10 mouse cellular contexts compared by ENCODE assay signal in the genomic region with DNA sequence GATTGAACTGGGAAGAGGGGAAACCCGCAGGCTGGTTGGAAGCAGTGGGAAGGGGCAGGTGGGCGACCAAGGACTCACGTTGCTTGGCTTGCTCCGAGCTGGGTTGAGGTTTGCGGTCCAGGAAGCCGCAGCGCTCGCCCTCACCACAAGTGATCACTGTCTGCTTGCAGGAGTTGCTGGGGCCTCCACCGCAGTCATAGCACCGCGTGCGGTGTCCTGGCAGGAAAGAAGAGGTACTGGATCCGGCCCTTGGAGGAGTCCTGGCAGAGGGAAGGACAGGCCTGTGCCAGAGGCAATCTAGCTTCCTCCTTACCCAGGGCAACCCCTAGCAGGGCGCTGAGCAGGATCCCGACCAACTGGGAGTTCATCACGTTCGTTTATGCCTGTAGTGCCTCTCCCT. TPM values are rescaled to one million over a fixed set of nuclear protein-coding genes. Genes with fewer than 3 reads are reported as not detected.
DNase-seq lines count a peak whose midpoint lies in the region; ATAC-seq and TF ChIP-seq lines count a peak whose summit lies in the region.
"Had no signal": no experiment of that assay in that cellular context is flagged by ENCODE, and none has a peak within 500 bp of the region (broad histone marks: within the 10 kb centered on the region; RNA-seq: fewer than 3 reads in every experiment).

No protein-coding gene starts in this region.

- peaks cover 41% of the 10 kb centered on the region for H3K4me1 ChIP-seq in liver, embryonic 13.5 days (replicated peaks)
- H3K4me1 ChIP-seq in liver, postnatal 0 days (ENCODE audit: insufficient read depth): 0 out of 2 replicates have a peak, but pooled peaks cover 2% of the 10 kb centered on the region
- peaks cover 10% of the 10 kb centered on the region for H3K4me1 ChIP-seq in intestine, embryonic 14.5 days (replicated peaks; ENCODE audit: control insufficient read depth, insufficient read depth, low read length)
- peaks cover 10% of the 10 kb centered on the region; the same call in 1 of the 2 replicates for H3K4me1 ChIP-seq in kidney, adult 2 months (ENCODE audit: control insufficient read depth, insufficient read depth, low read length)

- peaks cover 45% of the 10 kb centered on the region for H3K27me3 ChIP-seq in liver, embryonic 13.5 days
- 0 out of 2 replicates have a peak, but pooled peaks cover 7% of the 10 kb centered on the region for H3K27me3 ChIP-seq in liver, postnatal 0 days (ENCODE audit: insufficient read depth, low read length)
- no peaks in the 10 kb centered on the region for H3K27me3 ChIP-seq in intestine, embryonic 14.5 days (replicated peaks; ENCODE audit: control insufficient read depth, insufficient read depth, low read length)
- no peaks in the 10 kb centered on the region for H3K27me3 ChIP-seq in kidney, adult 2 months (replicated peaks; ENCODE audit: control insufficient read depth, insufficient read depth, low read length)

- no peak overlapping the region for H3K27ac ChIP-seq in liver, embryonic 13.5 days
- no peak overlapping the region for H3K27ac ChIP-seq in liver, postnatal 0 days (ENCODE audit: low read depth)
- H3K27ac ChIP-seq in intestine, embryonic 14.5 days (ENCODE audit: low read depth): peak overlapping the region; percentile 8; the same call in 1 of the 2 replicates
- H3K27ac ChIP-seq in kidney, adult 2 months (ENCODE audit: insufficient read depth, low read depth, low read length): no peak overlapping the region
- H3K27ac ChIP-seq: kidney, postnatal 0 days had no signal

- H3K4me2 ChIP-seq in liver, embryonic 13.5 days: no peak overlapping the region
- H3K4me2 ChIP-seq in liver, postnatal 0 days (ENCODE audit: low read depth, low read length): no peak overlapping the region
- H3K4me2 ChIP-seq in intestine, embryonic 14.5 days (ENCODE audit: low read length): peak overlapping the region; percentile 26

- no peak overlapping the region for H3K4me3 ChIP-seq in liver, embryonic 13.5 days (replicated peaks)
- no peak overlapping the region for H3K4me3 ChIP-seq in liver, postnatal 0 days (ENCODE audit: low read depth, low read length)
- no peak overlapping the region; the same call in 1 of the 2 replicates for H3K4me3 ChIP-seq in intestine, embryonic 14.5 days (ENCODE audit: low read depth, low read length)
- no peak overlapping the region for H3K4me3 ChIP-seq in kidney, adult 2 months (ENCODE audit: insufficient read depth, low read depth, low read length)

- no peak; the same call in 1 of the 2 replicates for ATAC-seq in liver, embryonic 13.5 days (ENCODE audit: low read depth)
- no peak for ATAC-seq in liver, postnatal 0 days
- 0 out of 2 replicates have a peak, but pooled peaks have one; percentile 42 for ATAC-seq in intestine, embryonic 14.5 days (replicated peaks; ENCODE audit: low FRiP score, low TSS enrichment, low read depth)

- no peaks in the 10 kb centered on the region for H3K9me3 ChIP-seq in liver, embryonic 13.5 days (replicated peaks)
- no peaks in the 10 kb centered on the region for H3K9me3 ChIP-seq in liver, postnatal 0 days (ENCODE audit: low read length)
- H3K9me3 ChIP-seq in intestine, embryonic 14.5 days (ENCODE audit: control insufficient read depth, low read length): no peaks in the 10 kb centered on the region

- H3K36me3 ChIP-seq in liver, embryonic 13.5 days: no peaks in the 10 kb centered on the region
- no peaks in the 10 kb centered on the region for H3K36me3 ChIP-seq in liver, postnatal 0 days (replicated peaks; ENCODE audit: insufficient read depth, low read length)
- no peaks in the 10 kb centered on the region for H3K36me3 ChIP-seq in intestine, embryonic 14.5 days (ENCODE audit: control insufficient read depth, insufficient read depth, low read length)
- H3K36me3 ChIP-seq in kidney, adult 2 months (ENCODE audit: control insufficient read depth, insufficient read depth, low read length): no peaks in the 10 kb centered on the region

- TF ChIP-seq EP300 in liver, postnatal 0 days (IDR thresholded peaks at IDR 0.05; ENCODE audit: low read depth): no peak

- 0 out of 2 replicates have a peak overlapping the region, but pooled peaks have one; percentile 6 for H3K9ac ChIP-seq in liver, embryonic 13.5 days
- no peak overlapping the region for H3K9ac ChIP-seq in liver, postnatal 0 days (replicated peaks)
- peak overlapping the region; percentile 11; the same call in 1 of the 2 replicates for H3K9ac ChIP-seq in intestine, embryonic 14.5 days (ENCODE audit: low read length)

- TF ChIP-seq POLR2A in kidney, adult 2 months (IDR thresholded peaks at IDR 0.05; ENCODE audit: low read depth, low read length): no peak

- no peak for DNase-seq in liver, embryonic 13.5 days
- no peak for DNase-seq in liver, postnatal 0 days
- peak; percentile 80 for DNase-seq in cerebellum, adult 11 months
- peak; percentile 67 for DNase-seq in intestine, embryonic 14.5 days (ENCODE audit: low spot score)
- peak; percentile 37 to 56 for DNase-seq in thymus, postnatal 36 days
- no peak for DNase-seq in spleen, adult 12 weeks (ENCODE audit: low spot score)
- no peak for DNase-seq in kidney, adult 2 months
- DNase-seq: adrenal gland, adult 2 months; embryo, embryonic 11 days had no signal

- 20% methylated on average over 17 of the region's 17 CpGs for WGBS in liver, embryonic 13.5 days (ENCODE audit: insufficient replicate concordance)
- 36% methylated on average over 17 of the region's 17 CpGs for WGBS in liver, postnatal 0 days (ENCODE audit: insufficient replicate concordance)
- 42% methylated on average over 17 of the region's 17 CpGs for WGBS in intestine, embryonic 14.5 days
- WGBS in kidney, adult 2 months: 56% methylated on average over 17 of the region's 17 CpGs

- no peak for TF ChIP-seq CTCF in liver, postnatal 0 days (IDR thresholded peaks at IDR 0.05; ENCODE audit: low read depth)
- no peak for TF ChIP-seq CTCF in kidney, adult 2 months (conservative IDR thresholded peaks at IDR 0.05; ENCODE audit: insufficient read depth, insufficient read length, low read depth, low read length)

RNA-seq across cellular contexts. Expression of gene Ly6g6e, which starts 2.6 kb away (rescaled TPM):
- 0.13 and 0.23 TPM in 2 replicates for polyA plus RNA-seq in liver, embryonic 13.5 days (2015; fragmentation: Nextera tagmentation; extraction: Ambion mirVana)
- 0.19 TPM in 1 of 2 replicates, not detected in the other for polyA plus RNA-seq in liver, postnatal 0 days (2015; fragmentation: Nextera tagmentation; extraction: Ambion mirVana)
- 1.3 and 2.8 TPM in 2 replicates for polyA plus RNA-seq in intestine, embryonic 14.5 days (2014; fragmentation: Nextera tagmentation; extraction: Ambion mirVana)
- polyA plus RNA-seq in kidney, adult 2 months (2012; rRNA removed): 2.1 and 2.5 TPM in 2 replicates

RNA-seq across cellular contexts. Expression of gene Ly6g6d, which starts 3.8 kb away (rescaled TPM):
- 0.35 and 0.47 TPM in 2 replicates for polyA plus RNA-seq in liver, embryonic 13.5 days (2015; fragmentation: Nextera tagmentation; extraction: Ambion mirVana)
- polyA plus RNA-seq in liver, postnatal 0 days (2015; fragmentation: Nextera tagmentation; extraction: Ambion mirVana): 0.54 and 0.60 TPM in 2 replicates
- polyA plus RNA-seq in intestine, embryonic 14.5 days (2014; fragmentation: Nextera tagmentation; extraction: Ambion mirVana): 5.0 and 6.1 TPM in 2 replicates
- 8.1 and 8.9 TPM in 2 replicates for polyA plus RNA-seq in kidney, adult 2 months (2012; rRNA removed)

RNA-seq across cellular contexts. Expression of gene Mpig6b, which starts 8.1 kb away (rescaled TPM):
- polyA plus RNA-seq in liver, embryonic 13.5 days (2015; fragmentation: Nextera tagmentation; extraction: Ambion mirVana): 4.1 and 5.2 TPM in 2 replicates
- polyA plus RNA-seq in liver, postnatal 0 days (2015; fragmentation: Nextera tagmentation; extraction: Ambion mirVana): 6.5 and 7.1 TPM in 2 replicates
- polyA plus RNA-seq in intestine, embryonic 14.5 days (2014; fragmentation: Nextera tagmentation; extraction: Ambion mirVana): 0.55 and 0.81 TPM in 2 replicates
- 0.46 and 0.66 TPM in 2 replicates for polyA plus RNA-seq in kidney, adult 2 months (2012; rRNA removed)

RNA-seq across cellular contexts. Expression of gene Ly6g6c, which starts 8.9 kb away (rescaled TPM):
- 0.25 and 0.31 TPM in 2 replicates for polyA plus RNA-seq in liver, embryonic 13.5 days (2015; fragmentation: Nextera tagmentation; extraction: Ambion mirVana)
- 0.32 and 0.49 TPM in 2 replicates for polyA plus RNA-seq in liver, postnatal 0 days (2015; fragmentation: Nextera tagmentation; extraction: Ambion mirVana)
- not detected in 2 replicates for polyA plus RNA-seq in intestine, embryonic 14.5 days (2014; fragmentation: Nextera tagmentation; extraction: Ambion mirVana)
- 0.13 and 0.16 TPM in 2 replicates for polyA plus RNA-seq in kidney, adult 2 months (2012; rRNA removed)
- polyA plus RNA-seq: adrenal gland, adult 2 months; kidney, postnatal 0 days had no signal

RNA-seq across cellular contexts. Expression of gene Ly6g6f, which starts 11.3 kb away (rescaled TPM):
- 7.2 and 7.3 TPM in 2 replicates for polyA plus RNA-seq in liver, embryonic 13.5 days (2015; fragmentation: Nextera tagmentation; extraction: Ambion mirVana)
- 4.0 and 5.3 TPM in 2 replicates for polyA plus RNA-seq in liver, postnatal 0 days (2015; fragmentation: Nextera tagmentation; extraction: Ambion mirVana)
- polyA plus RNA-seq in intestine, embryonic 14.5 days (2014; fragmentation: Nextera tagmentation; extraction: Ambion mirVana): 0.27 TPM in 1 of 2 replicates, not detected in the other
- polyA plus RNA-seq in kidney, adult 2 months (2012; rRNA removed): not detected in 2 replicates
- polyA plus RNA-seq: adrenal gland, adult 2 months; kidney, postnatal 0 days had no signal

Comparison
In these comparisons a context has a peak if more than half of its experiments do, and no peak if none do; other contexts are left out.
1. DNase-seq: peak in cerebellum, adult 11 months (single experiment), intestine, embryonic 14.5 days (single experiment) and thymus, postnatal 36 days (2 of 2); none in liver, embryonic 13.5 days (single experiment), liver, postnatal 0 days (single experiment), spleen, adult 12 weeks (single experiment) and kidney, adult 2 months (single experiment).